Mouse (Mus musculus) limb, embryonic 10.5 days (tissue): Measurements from ENCODE around the gene Golph3. TPM values are rescaled to one million over a fixed set of nuclear protein-coding genes. Genes with fewer than 3 reads are reported as not detected.

ENCODE experiments used
- DNase-seq: peaks from one replicate; pipeline ENCODE4 v3.0.0-alpha.2; 2017; ENCODE audit warnings: low spot score
- H3K27ac ChIP-seq: fragments of 300-500 bp; sonication (generic); 2 replicates; pipeline ENCODE4 v1.5.1; 2016; ENCODE audit warnings: mild to moderate bottlenecking
- H3K27me3 ChIP-seq: fragments of 300-500 bp; sonication (generic); 2 replicates; pipeline ENCODE4 v1.6.1; 2016; ENCODE audit warnings: low read depth, mild to moderate bottlenecking; ENCODE audit not compliant: poor library complexity, severe bottlenecking
- H3K36me3 ChIP-seq: fragments of 300-500 bp; sonication (generic); 2 replicates; pipeline ENCODE4 v1.6.1; 2016; ENCODE audit warnings: mild to moderate bottlenecking, moderate library complexity
- H3K4me1 ChIP-seq: fragments of 300-500 bp; sonication (generic); 2 replicates; pipeline ENCODE4 v1.6.1; 2016
- H3K4me3 ChIP-seq: fragments of 300-500 bp; sonication (generic); 2 replicates; pipeline ENCODE4 v1.5.1; 2016; ENCODE audit warnings: mild to moderate bottlenecking, moderate library complexity
- H3K9me3 ChIP-seq: fragments of 300-500 bp; sonication (generic); replicated peaks from 2 replicates; pipeline ENCODE4 v1.6.1; 2016; ENCODE audit warnings: mild to moderate bottlenecking
- WGBS: fragments of 180-500 bp; shearing (Covaris S2); methylation state at CpG from one replicate; pipeline ENCODE4 v1.1.7; 2016; 5-methylcytosine and 5-hydroxymethylcytosine counted together
- polyA plus RNA-seq: library from polyadenylated mRNA; unstranded; fragments of >200 nt; fragmentation: Nextera tagmentation; extraction: Ambion mirVana; gene quantifications from 2 replicates; pipeline ENCODE4 v1.2.1, GENCODE M21; 2016

The Golph3 gene
- polyA plus RNA-seq, 1 experiment from 2014 or later: 75.5 TPM

DNA sequence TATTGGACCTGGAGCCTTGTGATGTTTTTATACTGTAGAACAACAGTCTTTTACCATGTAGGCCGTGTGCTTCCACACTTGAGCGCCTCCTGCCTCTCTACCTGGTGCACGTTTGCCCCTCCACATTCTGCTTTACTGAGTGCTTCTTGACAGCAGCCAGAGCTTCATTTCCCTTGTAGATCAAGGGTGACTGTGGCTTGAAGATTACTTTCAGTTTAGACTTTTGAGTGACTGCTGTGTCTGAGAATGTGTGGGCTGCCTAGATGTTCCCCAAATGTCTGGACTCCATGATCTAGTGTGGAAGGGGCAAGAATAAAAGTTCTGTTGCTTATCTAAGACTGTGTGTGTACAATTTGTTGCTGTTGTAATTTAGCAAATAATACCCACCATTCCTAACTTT is 27.7 kb downstream of the Golph3 start:
- Histone ChIP-seq H3K27me3 (no peaks in the 10 kb centered on the region), H3K36me3 (peaks cover 87% of the 10 kb centered on the region), H3K27ac (no peak overlapping the region), H3K4me3 (no peak overlapping the region), H3K9me3 (no peaks in the 10 kb centered on the region), H3K4me1 (no peaks in the 10 kb centered on the region)
- no peak for DNase-seq
- 87% methylated on average over 3 of the region's 3 CpGs for WGBS

DNA sequence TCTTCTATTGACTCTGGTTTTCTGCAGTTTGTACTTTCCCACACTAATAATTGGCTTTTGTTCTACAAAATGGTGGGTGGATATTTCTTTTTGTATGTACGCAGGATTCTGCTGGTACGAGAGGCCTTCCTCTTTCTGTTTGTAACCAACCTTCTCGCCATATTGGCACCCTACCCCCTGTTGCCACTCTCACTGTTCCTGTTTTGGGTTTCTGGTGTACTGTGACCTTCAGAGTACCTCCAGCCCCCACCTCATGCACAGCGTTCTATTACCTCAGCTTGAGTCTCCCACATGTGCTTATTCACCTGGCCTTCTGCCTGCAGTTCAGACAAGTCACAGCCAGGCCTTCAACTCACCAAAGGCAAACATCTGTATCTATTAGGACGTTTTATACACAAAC is 28.6 kb downstream of the Golph3 start:
- H3K4me3 ChIP-seq: no peak overlapping the region
- H3K4me1 ChIP-seq: no peaks in the 10 kb centered on the region
- H3K9me3 ChIP-seq: no peaks in the 10 kb centered on the region
- DNase-seq: no peak
- peaks cover 86% of the 10 kb centered on the region for H3K36me3 ChIP-seq
- no peak overlapping the region for H3K27ac ChIP-seq
- WGBS: 91% methylated on average over 5 of the region's 5 CpGs
- H3K27me3 ChIP-seq: no peaks in the 10 kb centered on the region

DNA sequence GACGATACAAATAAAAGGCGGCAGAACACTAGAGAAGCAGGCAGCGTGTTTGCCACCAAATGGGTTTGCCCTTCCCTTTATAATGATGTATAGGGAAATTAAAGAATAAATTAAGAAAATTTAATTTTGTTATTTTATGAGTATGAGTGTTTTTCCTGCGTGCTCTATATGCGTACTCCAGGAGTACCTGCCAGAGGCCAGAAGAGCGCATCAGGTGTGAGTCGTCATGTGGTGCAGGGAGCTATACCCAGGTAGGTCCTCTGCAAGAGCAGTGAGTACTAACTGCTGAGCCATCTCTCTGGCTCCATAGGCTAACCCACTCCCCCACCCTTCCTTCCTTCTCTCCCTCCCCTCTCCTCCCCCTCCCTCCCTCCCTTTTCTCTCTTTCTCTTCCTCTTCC is 30.2 kb downstream of the Golph3 start:
- Histone ChIP-seq H3K27ac (no peak overlapping the region), H3K9me3 (no peaks in the 10 kb centered on the region), H3K36me3 (peaks cover 87% of the 10 kb centered on the region), H3K4me3 (no peak overlapping the region), H3K27me3 (no peaks in the 10 kb centered on the region), H3K4me1 (no peaks in the 10 kb centered on the region)
- no peak for DNase-seq
- 95% methylated on average over 7 of the region's 7 CpGs for WGBS

DNA sequence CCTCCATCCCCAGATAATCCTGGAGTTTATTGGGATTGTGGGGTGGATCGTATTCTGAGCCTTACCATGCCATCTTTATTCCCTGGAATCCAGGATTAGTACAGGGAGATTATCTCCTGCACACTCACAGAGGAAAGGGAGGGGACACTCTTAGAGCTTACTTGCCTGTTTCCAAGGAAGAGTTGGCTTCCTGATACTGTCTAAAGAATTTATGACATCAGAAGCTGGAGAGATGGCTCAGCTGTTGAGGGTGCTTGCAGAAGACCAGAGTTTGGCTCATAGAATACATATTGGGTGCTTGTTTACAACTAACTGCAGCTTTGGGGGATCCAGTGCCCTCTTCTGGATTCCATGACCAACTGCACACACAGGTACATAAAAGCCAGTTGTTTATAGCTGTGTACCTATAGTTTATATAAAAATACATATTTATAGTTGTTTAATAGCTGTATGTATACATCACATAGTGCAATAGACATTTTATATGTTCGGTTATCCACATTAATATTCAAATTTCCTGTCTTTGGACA is 33.1 kb downstream of the Golph3 start:
- H3K36me3 ChIP-seq: peaks cover 86% of the 10 kb centered on the region
- no peaks in the 10 kb centered on the region for H3K4me1 ChIP-seq
- H3K27me3 ChIP-seq: no peaks in the 10 kb centered on the region
- H3K4me3 ChIP-seq: no peak overlapping the region
- no peak for DNase-seq
- H3K27ac ChIP-seq: no peak overlapping the region
- 89% methylated on average over 2 of the region's 2 CpGs for WGBS
- no peaks in the 10 kb centered on the region for H3K9me3 ChIP-seq

DNA sequence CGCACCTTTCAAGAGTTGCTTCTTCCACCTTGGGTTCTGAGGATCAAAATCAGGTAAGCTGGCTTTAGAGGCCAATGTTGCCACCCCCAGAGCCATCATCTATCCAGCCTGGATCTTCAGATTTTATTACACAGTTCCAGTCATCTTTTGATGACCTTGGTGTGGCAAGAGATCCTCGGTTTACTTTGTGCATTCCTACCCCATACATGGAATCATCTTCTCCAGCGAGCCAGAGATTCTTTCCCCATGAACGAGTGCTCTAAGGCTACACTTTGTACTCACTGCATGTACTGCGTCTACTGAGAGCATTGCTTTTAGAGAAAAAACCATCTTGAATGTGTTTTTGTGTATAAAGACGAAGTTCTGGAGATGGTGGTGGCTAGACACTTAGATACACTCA is 34.0 kb downstream of the Golph3 start:
- H3K9me3 ChIP-seq: no peaks in the 10 kb centered on the region
- no peaks in the 10 kb centered on the region for H3K27me3 ChIP-seq
- WGBS: 94% methylated on average over 6 of the region's 6 CpGs
- no peak for DNase-seq
- no peak overlapping the region for H3K4me3 ChIP-seq
- no peak overlapping the region for H3K27ac ChIP-seq
- H3K4me1 ChIP-seq: no peaks in the 10 kb centered on the region
- H3K36me3 ChIP-seq: peaks cover 77% of the 10 kb centered on the region

DNA sequence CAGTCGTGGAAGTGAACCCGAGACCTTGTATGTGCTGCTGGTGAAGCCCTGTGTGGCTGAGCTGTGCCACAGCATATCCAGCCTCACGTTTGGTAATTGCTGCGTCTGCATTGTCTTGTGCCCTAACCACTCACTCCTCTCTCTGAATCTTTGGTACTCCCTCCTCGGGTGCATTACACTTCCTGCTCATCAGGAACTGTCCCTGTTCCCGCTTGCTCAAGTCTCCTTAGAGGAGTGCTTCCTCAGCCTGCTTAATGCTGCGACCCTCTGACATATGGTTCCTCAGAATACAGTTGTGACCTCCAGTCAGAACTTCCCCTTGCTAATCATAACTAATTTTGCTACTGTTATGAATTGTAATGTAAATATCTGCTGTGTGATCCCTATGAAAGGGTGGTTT is 34.7 kb downstream of the Golph3 start:
- DNase-seq: no peak
- no peaks in the 10 kb centered on the region for H3K27me3 ChIP-seq
- no peaks in the 10 kb centered on the region for H3K4me1 ChIP-seq
- 86% methylated on average over 7 of the region's 7 CpGs for WGBS
- peaks cover 78% of the 10 kb centered on the region for H3K36me3 ChIP-seq
- H3K9me3 ChIP-seq: no peaks in the 10 kb centered on the region
- H3K27ac ChIP-seq: no peak overlapping the region
- no peak overlapping the region for H3K4me3 ChIP-seq

DNA sequence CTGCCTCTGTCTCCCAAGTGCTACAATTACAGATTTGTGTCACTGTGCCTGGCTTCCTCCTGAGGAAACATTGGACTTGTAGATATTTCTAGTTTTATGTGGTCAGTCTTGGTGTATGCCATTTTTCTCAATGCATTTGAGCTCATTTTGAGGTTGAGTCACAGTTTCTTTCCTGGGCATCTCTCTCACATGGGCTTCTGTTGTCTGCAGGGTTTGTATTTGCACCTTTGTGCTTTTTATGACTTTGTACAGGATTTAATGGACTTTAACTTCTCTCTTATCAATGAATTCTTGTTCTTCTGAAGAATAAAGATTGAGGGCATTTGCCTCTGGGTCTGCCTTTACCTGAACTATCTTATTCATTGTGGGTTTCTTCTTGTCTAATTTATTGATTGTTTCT is 36.2 kb downstream of the Golph3 start:
- Histone ChIP-seq H3K27me3 (no peaks in the 10 kb centered on the region), H3K4me1 (no peaks in the 10 kb centered on the region), H3K4me3 (no peak overlapping the region), H3K9me3 (no peaks in the 10 kb centered on the region), H3K36me3 (peaks cover 64% of the 10 kb centered on the region), H3K27ac (no peak overlapping the region)
- DNase-seq: no peak

DNA sequence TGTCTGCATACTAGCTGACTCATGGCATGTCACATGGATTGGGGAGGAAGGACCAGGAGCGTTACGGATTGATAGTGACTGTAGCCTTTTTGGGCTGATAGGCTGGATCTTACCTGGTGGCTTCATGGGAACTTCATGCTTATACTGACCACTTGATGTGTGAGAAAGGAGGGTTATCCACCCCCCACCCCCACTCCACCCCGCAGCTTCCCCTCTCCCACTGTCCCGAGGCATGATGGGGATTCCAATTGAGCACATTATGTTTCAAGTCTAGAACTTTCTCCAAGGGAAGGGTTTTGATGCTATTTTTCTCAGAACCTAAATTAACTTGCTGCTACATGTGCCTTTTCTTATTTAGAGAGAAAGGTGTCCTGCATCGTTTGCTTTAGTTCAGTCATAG is 37.1 kb downstream of the Golph3 start:
- 94% methylated on average over 5 of the region's 5 CpGs for WGBS
- H3K27ac ChIP-seq: no peak overlapping the region
- no peak for DNase-seq
- H3K4me1 ChIP-seq: no peaks in the 10 kb centered on the region
- H3K36me3 ChIP-seq: peaks cover 55% of the 10 kb centered on the region
- H3K9me3 ChIP-seq: no peaks in the 10 kb centered on the region
- H3K27me3 ChIP-seq: no peaks in the 10 kb centered on the region
- no peak overlapping the region for H3K4me3 ChIP-seq

DNA sequence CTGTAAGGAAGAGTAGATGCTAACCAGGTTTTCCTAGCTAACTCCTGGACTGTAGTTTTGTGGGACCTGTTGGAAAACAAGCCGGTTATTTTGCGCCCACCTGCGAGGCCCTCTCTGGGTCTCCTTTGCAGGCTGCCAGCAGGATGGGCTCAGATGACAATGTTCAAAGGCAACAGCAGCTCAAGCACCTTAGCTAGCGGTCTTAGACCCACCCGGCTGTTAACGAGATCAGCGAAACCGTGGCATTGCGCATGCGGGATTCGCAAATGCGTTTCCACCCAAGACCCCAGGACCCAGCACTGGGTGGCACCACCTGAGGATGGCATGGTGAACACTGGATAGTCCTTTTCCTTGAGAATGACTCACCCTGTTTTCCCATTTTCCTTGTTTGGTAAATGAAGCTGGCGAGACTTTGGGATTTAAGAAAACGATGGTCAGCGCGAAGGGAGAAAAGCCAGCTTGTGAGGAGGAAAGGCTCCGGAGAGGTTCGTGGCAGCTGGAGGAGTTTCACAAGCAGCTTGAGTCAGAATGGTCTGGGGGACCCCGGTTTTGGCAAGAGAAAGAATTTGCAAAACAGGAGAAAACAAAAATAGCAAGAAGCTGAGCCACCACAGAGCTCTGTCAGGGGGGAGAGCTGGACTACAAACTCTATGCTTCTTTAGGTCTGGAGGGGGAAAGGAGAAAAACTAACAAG is 39.4 kb downstream of the Golph3 start:
- WGBS: 76% methylated on average over 19 of the region's 19 CpGs
- Histone ChIP-seq H3K27me3 (no peaks in the 10 kb centered on the region), H3K36me3 (peaks cover 34% of the 10 kb centered on the region), H3K9me3 (no peaks in the 10 kb centered on the region), H3K27ac (no peak overlapping the region), H3K4me3 (no peak overlapping the region), H3K4me1 (peaks cover under 1% of the 10 kb centered on the region; the same call in 1 of the 2 replicates)
- DNase-seq: no peak

DNA sequence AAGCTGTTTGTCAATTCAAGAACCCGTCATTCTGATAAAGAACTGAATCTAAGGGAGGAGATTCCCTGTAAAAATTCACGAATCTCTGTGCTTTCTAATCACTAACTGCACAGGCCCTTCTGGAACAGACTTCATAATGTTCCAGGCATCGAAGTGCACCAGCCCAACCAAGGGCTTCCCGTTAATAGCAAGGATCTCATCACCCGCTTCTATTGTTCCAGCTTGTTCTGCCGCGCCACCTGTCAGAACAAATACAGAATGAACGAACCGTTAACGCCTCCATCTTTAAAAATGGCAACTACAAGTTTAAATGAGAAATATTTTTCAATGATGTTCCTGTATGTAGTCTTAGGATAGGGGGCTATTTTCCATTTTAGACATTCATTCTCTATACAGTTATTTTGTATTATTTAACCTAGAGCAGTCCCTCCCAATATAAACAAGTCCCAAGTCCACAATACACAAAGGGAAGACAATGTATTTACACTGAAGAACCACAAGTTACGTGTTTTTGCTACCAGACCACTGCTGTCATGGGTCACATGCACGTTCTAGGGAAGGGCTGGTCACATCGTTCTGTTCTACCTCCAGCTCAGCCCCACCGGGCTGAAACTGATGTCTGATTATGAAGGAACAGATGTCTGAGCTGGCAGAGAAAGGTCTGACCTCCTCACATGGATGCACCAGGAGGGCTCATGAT is 40.9 kb downstream of the Golph3 start:
- peaks cover 20% of the 10 kb centered on the region for H3K36me3 ChIP-seq

DNA sequence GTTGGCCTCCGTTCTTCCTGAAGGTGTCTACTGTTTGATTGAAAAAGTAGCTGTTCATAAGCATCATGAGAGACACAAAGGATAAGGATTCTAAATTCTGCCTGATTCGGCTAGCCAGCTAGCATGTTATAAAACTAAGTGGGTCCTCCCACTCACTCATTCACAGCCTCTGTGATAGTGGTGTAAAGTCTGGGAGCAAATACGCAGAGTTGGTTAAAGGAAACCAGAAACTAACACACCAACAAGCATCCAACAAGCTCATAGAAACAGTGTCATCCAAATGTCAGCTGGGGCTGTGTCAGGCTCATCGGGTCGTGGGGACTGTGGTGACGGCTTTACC is 41.4 kb downstream of the Golph3 start:
- DNase-seq: no peak
- Histone ChIP-seq H3K36me3 (peaks cover 16% of the 10 kb centered on the region), H3K4me1 (peaks cover 8% of the 10 kb centered on the region), H3K27ac (no peak overlapping the region), H3K9me3 (no peaks in the 10 kb centered on the region), H3K4me3 (no peak overlapping the region), H3K27me3 (no peaks in the 10 kb centered on the region)
- WGBS: 91% methylated on average over 6 of the region's 6 CpGs

More for the DNA sequence above, 40.9 kb downstream of the Golph3 start:
- H3K4me1 ChIP-seq: peaks cover 8% of the 10 kb centered on the region
- H3K9me3 ChIP-seq: no peaks in the 10 kb centered on the region
- H3K4me3 ChIP-seq: no peak overlapping the region
- WGBS: 93% methylated on average over 14 of the region's 14 CpGs
- no peaks in the 10 kb centered on the region for H3K27me3 ChIP-seq
- DNase-seq: no peak
- no peak overlapping the region for H3K27ac ChIP-seq

DNA sequence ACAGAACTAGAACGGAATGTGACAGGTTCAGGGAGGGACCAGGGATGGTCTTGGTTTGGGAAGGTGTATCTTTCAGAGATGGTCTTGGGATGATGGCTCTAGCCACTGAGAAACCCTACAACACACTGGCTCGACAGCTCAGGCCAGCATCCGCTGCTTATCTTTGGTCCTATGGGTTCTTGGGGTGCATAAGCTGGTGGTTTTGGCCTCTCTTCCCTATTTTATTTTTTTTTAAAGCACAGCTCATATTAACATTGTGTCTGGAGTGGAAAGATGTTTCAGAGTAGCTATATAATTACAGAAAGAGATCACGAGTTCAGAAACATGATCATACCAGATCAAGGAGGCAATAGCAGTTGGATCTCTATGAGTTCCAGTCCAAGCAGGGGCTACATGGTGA is 42.8 kb downstream of the Golph3 start:
- WGBS: 93% methylated on average over 4 of the region's 4 CpGs
- Histone ChIP-seq H3K9me3 (no peaks in the 10 kb centered on the region), H3K27ac (no peak overlapping the region), H3K4me1 (peaks cover 8% of the 10 kb centered on the region), H3K36me3 (peaks cover 9% of the 10 kb centered on the region), H3K4me3 (no peak overlapping the region), H3K27me3 (no peaks in the 10 kb centered on the region)
- DNase-seq: no peak

DNA sequence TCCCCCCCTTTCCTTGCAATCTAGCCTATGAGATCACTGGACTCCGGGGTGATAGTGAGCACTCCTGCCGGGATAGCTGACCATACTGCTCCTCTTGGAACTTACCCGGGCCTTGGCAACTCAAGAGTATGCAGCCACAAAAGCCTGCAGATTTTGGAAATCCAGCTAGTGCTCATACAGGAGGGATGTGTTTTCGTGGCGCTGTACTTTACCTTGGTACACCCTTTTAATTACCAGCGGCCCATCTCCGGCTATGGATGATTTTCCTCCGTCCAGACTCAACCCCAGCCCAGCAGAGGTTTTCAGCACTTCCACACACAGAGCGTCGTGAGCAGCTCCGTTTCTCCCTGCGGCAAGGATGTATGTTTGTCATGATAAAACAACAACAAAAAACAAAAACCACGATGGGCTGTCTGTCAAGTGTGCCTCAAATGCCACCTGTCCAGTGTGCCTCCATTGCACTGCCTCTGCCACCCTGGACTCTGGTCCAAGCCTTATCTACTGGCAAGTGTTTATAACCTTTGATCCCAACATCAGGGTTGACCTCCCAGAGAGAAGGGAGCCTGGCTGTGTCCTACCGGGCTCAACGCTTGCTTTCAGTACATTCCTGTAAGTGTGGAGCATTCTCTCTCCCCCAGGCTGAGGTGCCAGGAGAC is 44.3 kb downstream of the Golph3 start:
- peaks cover 5% of the 10 kb centered on the region for H3K36me3 ChIP-seq
- no peaks in the 10 kb centered on the region for H3K9me3 ChIP-seq
- no peak for DNase-seq
- no peak overlapping the region for H3K27ac ChIP-seq
- no peak overlapping the region for H3K4me3 ChIP-seq
- no peaks in the 10 kb centered on the region for H3K27me3 ChIP-seq
- peaks cover 8% of the 10 kb centered on the region for H3K4me1 ChIP-seq
- WGBS: 86% methylated on average over 15 of the region's 15 CpGs
